Mouse (Mus musculus): ENCODE measurements around the gene Tnxb. TPM values are rescaled to one million over a fixed set of nuclear protein-coding genes. Genes with fewer than 3 reads are reported as not detected.
"Not testable (repeated sequence)": the region's sequence is repeated elsewhere in the genome, so short reads cannot be mapped to it uniquely, and the experiment has no call there.

Tnxb gene
- polyA plus RNA-seq, 1 experiment from 2014 or later, result 0.27 TPM

DNA sequence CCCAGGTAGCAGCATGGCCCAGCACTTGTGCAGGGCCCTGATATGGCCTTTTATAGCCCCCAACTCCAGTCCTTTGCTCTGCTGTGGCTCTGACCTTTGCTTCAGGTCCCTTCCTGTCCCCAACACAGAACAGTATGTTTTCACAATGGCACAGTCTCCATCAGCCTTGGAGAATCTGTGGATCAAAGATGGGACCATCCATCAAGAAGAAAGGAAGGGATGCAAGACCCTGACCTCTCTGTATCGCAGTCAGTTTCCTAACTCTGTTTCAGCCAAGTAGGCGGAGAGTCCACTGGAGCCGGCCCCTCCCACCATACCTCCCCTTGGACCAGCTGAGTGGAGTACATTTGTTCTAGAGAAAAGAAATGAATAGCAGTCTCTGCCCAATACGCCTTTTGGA, 51.9 kb downstream of the Tnxb start:
- H3K4me3 ChIP-seq (ENCODE audit: low read depth, low read length); ATAC-seq (ENCODE audit: low read depth); H3K9ac ChIP-seq (ENCODE audit: low read depth, low read length); H3K4me2 ChIP-seq (ENCODE audit: low read depth, low read length); H3K27ac ChIP-seq (ENCODE audit: low read length); H3K4me1 ChIP-seq (ENCODE audit: control insufficient read depth, low read depth, low read length); H3K27me3 ChIP-seq (ENCODE audit: control insufficient read depth, insufficient read depth, low read depth, low read length); H3K36me3 ChIP-seq (ENCODE audit: control insufficient read depth, insufficient read depth); H3K9me3 ChIP-seq (replicated peaks; ENCODE audit: control insufficient read depth, low read length): not testable (repeated sequence)
- WGBS (ENCODE audit: insufficient replicate concordance), result 72% methylated on average over 2 of the region's 4 CpGs

DNA sequence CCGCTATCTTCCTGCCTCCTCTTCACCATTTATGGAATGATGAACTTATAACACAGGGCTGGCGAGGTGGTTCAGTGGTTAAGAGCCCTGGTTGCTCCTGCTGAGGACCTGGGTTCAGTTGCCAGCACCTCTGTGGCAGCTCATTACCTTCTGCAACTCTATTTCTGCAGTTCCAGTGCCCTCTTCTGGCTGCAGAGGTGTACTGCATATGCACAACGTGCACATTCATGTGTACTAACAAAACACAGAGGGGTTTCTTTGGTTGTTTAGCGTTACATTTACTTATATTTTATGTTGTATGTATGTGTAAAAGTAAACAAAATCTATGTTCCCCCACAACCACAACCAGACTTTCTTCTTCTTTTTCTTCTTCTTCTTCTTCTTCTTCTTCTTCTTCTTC, 52.7 kb downstream of the Tnxb start:
- WGBS (ENCODE audit: insufficient replicate concordance), result 51% methylated on average over 4 of the region's 4 CpGs
- H3K36me3 ChIP-seq (ENCODE audit: control insufficient read depth, insufficient read depth), result no peaks in the 10 kb centered on the region
- no peak overlapping the region for H3K9ac ChIP-seq (ENCODE audit: low read depth, low read length)
- H3K27ac ChIP-seq (ENCODE audit: low read length), result no peak overlapping the region
- peaks cover 3% of the 10 kb centered on the region; the same call in 1 of the 2 replicates for H3K9me3 ChIP-seq (replicated peaks; ENCODE audit: control insufficient read depth, low read length)
- no peaks in the 10 kb centered on the region for H3K4me1 ChIP-seq (ENCODE audit: control insufficient read depth, low read depth, low read length)
- no peak for ATAC-seq (ENCODE audit: low read depth)
- no peaks in the 10 kb centered on the region for H3K27me3 ChIP-seq (ENCODE audit: control insufficient read depth, insufficient read depth, low read depth, low read length)
- H3K4me2 ChIP-seq (ENCODE audit: low read depth, low read length), result no peak overlapping the region
- H3K4me3 ChIP-seq (ENCODE audit: low read depth, low read length), result no peak overlapping the region

DNA sequence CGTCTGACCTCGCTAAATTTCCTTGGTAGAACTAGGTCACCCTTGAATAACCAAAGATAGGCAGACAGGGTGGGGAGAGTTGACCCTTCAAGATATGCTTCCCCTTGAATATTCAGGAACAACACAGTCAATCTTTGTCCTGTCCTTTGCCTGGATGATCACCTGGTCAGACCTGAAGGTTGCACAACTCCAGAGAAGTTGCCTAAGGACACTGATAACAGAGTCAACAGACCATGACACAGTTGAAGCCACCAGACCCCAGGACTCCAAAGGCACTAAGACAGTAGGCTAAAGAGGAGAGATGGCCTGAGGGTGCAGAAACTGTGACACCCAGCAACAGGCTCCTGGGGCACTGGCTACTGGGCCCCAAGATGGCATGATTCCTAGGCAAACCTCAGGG, 57.6 kb downstream of the Tnxb start:
- Histone ChIP-seq H3K27ac (ENCODE audit: low read length) (peak overlapping the region; percentile 64), H3K4me2 (ENCODE audit: low read depth, low read length) (no peak overlapping the region), H3K9me3 (replicated peaks; ENCODE audit: control insufficient read depth, low read length) (peaks cover 2% of the 10 kb centered on the region; the same call in 1 of the 2 replicates), H3K27me3 (ENCODE audit: control insufficient read depth, insufficient read depth, low read depth, low read length) (no peaks in the 10 kb centered on the region), H3K4me3 (ENCODE audit: low read depth, low read length) (no peak overlapping the region), H3K36me3 (ENCODE audit: control insufficient read depth, insufficient read depth) (no peaks in the 10 kb centered on the region), H3K4me1 (ENCODE audit: control insufficient read depth, low read depth, low read length) (no peaks in the 10 kb centered on the region), H3K9ac (ENCODE audit: low read depth, low read length) (no peak overlapping the region)
- WGBS (ENCODE audit: insufficient replicate concordance), result 57% methylated on average over 2 of the region's 2 CpGs
- ATAC-seq (ENCODE audit: low read depth), result peak; percentile 81

DNA sequence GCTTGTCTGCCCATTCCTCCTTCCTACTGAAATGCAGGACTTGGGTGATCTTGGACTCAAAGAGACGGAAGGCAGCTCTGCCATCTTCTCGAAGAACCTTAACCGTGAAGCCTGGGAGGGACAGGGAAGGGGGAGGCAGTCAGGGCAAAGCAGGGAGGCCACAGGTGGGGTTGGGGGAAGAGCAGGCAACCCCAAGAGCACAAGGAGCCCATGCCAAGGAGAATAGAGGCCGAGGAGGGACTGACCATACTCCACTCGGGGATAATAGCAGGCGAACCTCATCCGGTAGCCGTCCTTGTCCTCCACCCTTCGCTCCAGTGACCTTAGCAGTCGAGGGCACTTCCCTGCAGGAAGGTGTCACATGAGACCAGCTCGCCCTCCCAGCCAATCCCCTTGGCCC, 58.8 kb downstream of the Tnxb start:
- H3K9ac ChIP-seq (ENCODE audit: low read depth, low read length); H3K4me2 ChIP-seq (ENCODE audit: low read depth, low read length); H3K9me3 ChIP-seq (replicated peaks; ENCODE audit: control insufficient read depth, low read length); H3K36me3 ChIP-seq (ENCODE audit: control insufficient read depth, insufficient read depth); H3K27me3 ChIP-seq (ENCODE audit: control insufficient read depth, insufficient read depth, low read depth, low read length); ATAC-seq (ENCODE audit: low read depth); H3K4me3 ChIP-seq (ENCODE audit: low read depth, low read length); H3K27ac ChIP-seq (ENCODE audit: low read length); H3K4me1 ChIP-seq (ENCODE audit: control insufficient read depth, low read depth, low read length): not testable (repeated sequence)
- WGBS (ENCODE audit: insufficient replicate concordance), result 67% methylated on average over 11 of the region's 11 CpGs

DNA sequence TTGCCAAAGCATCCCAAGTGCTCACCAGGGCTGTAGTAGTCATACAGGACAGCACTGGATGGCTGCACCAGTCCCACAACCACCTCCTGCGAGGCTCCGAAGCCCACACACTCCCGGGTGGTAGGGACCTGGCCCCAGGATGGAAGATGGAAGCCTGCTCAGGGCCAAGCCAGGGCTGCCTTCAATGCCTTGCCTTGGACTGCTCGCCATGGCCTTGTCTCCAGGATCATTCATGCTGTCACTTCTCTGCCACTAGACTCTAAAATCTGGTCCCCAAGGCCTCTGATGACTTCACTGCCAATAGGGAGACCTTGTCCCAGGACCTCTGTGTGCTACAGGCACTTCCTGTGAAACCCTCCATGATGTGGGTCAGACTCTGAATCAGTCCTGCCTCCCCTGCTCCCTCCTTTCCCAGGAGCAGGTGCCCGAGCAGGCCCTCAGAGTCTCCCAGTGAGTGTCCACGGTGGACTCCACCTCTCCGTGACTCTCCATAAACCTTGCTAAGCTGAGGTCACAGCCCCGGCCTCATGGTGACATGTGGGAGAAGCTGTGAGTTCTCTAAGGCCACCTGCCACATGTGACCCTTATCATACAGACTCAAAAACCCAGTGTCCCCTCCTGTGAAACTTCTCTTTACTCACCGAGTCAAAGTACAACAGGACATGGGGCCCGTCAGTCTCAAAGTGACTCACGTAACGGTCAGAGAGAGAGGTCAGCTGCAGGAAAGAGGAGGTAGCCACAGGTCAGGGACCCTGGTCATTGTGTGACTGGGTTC, 59.6 kb downstream of the Tnxb start:
- not testable (repeated sequence) for H3K4me2 ChIP-seq (ENCODE audit: low read depth, low read length); H3K36me3 ChIP-seq (ENCODE audit: control insufficient read depth, insufficient read depth); H3K4me1 ChIP-seq (ENCODE audit: control insufficient read depth, low read depth, low read length); H3K9ac ChIP-seq (ENCODE audit: low read depth, low read length); H3K27me3 ChIP-seq (ENCODE audit: control insufficient read depth, insufficient read depth, low read depth, low read length); H3K27ac ChIP-seq (ENCODE audit: low read length); H3K9me3 ChIP-seq (replicated peaks; ENCODE audit: control insufficient read depth, low read length); H3K4me3 ChIP-seq (ENCODE audit: low read depth, low read length)
- peak; percentile 40 for ATAC-seq (ENCODE audit: low read depth)
- 64% methylated on average over 11 of the region's 12 CpGs for WGBS (ENCODE audit: insufficient replicate concordance)

DNA sequence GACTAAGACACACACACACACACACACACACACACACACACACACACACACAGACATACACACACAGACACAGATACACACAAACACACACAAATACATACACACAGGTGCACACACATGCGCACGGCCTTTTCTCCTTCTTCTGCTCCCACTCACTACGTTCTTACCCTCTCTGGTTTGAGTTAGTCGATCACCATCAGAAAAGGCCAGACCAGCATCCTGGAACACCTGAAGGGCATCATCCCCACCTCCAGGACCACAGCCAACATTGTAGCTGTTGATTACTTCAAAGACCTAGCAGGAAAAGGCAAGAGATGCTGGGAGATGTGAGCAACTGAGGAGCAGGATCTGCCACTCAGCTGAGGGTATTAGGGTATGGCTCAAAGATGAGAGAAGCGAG, 67.1 kb downstream of the Tnxb start:
- not testable (repeated sequence) for H3K27me3 ChIP-seq (ENCODE audit: control insufficient read depth, insufficient read depth, low read depth, low read length); ATAC-seq (ENCODE audit: low read depth); H3K9ac ChIP-seq (ENCODE audit: low read depth, low read length); H3K4me2 ChIP-seq (ENCODE audit: low read depth, low read length); H3K27ac ChIP-seq (ENCODE audit: low read length); H3K4me3 ChIP-seq (ENCODE audit: low read depth, low read length); H3K4me1 ChIP-seq (ENCODE audit: control insufficient read depth, low read depth, low read length); H3K36me3 ChIP-seq (ENCODE audit: control insufficient read depth, insufficient read depth); H3K9me3 ChIP-seq (replicated peaks; ENCODE audit: control insufficient read depth, low read length)
- 58% methylated on average over 5 of the region's 5 CpGs for WGBS (ENCODE audit: insufficient replicate concordance)

DNA sequence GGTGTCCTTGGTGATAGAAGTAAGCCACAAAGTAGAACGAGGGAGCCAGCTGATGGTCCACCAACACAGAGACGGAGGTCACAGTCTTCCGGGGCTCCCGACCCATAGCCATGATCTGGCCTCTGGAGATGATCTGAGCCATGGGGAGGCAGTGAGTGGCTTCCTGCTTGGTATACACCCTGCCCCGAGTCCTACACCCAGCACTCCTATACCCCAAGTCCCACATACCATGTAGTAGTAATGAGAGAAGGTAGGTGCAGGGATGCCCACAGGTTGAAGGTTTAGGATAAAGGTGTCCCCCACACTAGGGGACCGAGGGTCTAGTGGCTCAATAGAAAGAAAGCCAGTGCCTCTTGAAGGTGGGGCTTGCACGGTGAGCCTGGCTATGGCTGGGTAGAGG, 69.4 kb downstream of the Tnxb start:
- 60% methylated on average over 7 of the region's 7 CpGs for WGBS (ENCODE audit: insufficient replicate concordance)
- not testable (repeated sequence) for H3K36me3 ChIP-seq (ENCODE audit: control insufficient read depth, insufficient read depth)

DNA sequence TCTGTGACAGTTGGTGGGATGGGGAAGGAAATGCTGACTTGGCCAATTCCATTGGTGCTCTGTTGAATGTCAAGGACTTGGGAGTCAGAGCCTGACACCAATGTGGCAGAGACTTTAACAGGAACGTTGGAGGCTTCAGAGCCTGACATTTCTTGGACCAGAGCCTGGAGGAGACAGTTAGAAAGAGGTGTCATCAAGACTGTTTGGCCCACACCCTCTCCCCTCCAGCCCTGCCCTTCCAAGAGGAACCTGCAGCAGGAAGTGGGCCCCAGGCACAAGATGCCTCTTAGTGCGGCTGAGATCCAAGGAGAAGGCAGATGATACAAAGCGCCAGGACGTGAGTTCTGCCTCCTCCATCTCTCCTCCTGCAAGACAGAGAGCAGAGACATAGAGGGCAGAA, 69.9 kb downstream of the Tnxb start:
- no peak overlapping the region for H3K9ac ChIP-seq (ENCODE audit: low read depth, low read length)

More for the DNA sequence above, 69.4 kb downstream of the Tnxb start:
- H3K27me3 ChIP-seq (ENCODE audit: control insufficient read depth, insufficient read depth, low read depth, low read length); H3K9ac ChIP-seq (ENCODE audit: low read depth, low read length); H3K4me2 ChIP-seq (ENCODE audit: low read depth, low read length); H3K4me1 ChIP-seq (ENCODE audit: control insufficient read depth, low read depth, low read length); H3K9me3 ChIP-seq (replicated peaks; ENCODE audit: control insufficient read depth, low read length); H3K27ac ChIP-seq (ENCODE audit: low read length); ATAC-seq (ENCODE audit: low read depth); H3K4me3 ChIP-seq (ENCODE audit: low read depth, low read length): not testable (repeated sequence)

DNA sequence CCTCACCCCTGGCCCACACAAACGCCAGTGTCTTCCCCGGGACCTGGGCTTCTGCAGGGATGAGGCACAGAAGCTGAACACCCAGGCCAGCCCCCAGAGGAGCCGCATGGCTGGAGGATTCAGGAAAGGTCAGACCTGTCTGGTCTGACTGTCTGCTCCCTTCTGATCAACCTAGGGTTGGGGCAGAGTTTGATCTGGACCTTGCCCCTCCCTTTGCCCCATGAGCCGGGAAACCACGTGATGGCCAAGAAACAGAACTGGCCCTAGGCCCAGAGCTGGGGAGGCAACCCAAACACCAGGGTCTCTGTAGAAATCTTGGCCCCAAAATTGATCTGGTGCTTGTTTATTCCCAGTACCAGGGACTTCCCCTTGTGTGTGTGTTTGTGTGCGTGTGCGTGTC, 73.4 kb downstream of the Tnxb start, which contains the start of gene C4b:
Gene C4b, minus strand, starts transcription at position 164 of the 400 bp plus-strand sequence.
- ATAC-seq (ENCODE audit: low read depth), result peak; percentile 80
- H3K4me2 ChIP-seq (ENCODE audit: low read depth, low read length), result no peak within 1 kb of the TSS
- H3K4me3 ChIP-seq (ENCODE audit: low read depth, low read length), result no peak within 1 kb of the TSS
- H3K27ac ChIP-seq (ENCODE audit: low read length), result peak within 1 kb of the TSS; percentile 53; the same call in 1 of the 2 replicates
- no peaks in the 10 kb centered on the region for H3K4me1 ChIP-seq (ENCODE audit: control insufficient read depth, low read depth, low read length)
- no peak within 1 kb of the TSS for H3K9ac ChIP-seq (ENCODE audit: low read depth, low read length)
- no peaks in the 10 kb centered on the region for H3K27me3 ChIP-seq (ENCODE audit: control insufficient read depth, insufficient read depth, low read depth, low read length)
- H3K36me3 ChIP-seq (ENCODE audit: control insufficient read depth, insufficient read depth), result no peaks in the 10 kb centered on the region
- 64% methylated on average over 7 of the region's 7 CpGs for WGBS (ENCODE audit: insufficient replicate concordance)
- no peaks in the 10 kb centered on the region for H3K9me3 ChIP-seq (replicated peaks; ENCODE audit: control insufficient read depth, low read length)

More for the DNA sequence above, 69.9 kb downstream of the Tnxb start:
- no peak for ATAC-seq (ENCODE audit: low read depth)
- Histone ChIP-seq H3K27ac (ENCODE audit: low read length) (no peak overlapping the region), H3K9me3 (replicated peaks; ENCODE audit: control insufficient read depth, low read length) (no peaks in the 10 kb centered on the region), H3K4me2 (ENCODE audit: low read depth, low read length) (no peak overlapping the region), H3K4me3 (ENCODE audit: low read depth, low read length) (no peak overlapping the region), H3K4me1 (ENCODE audit: control insufficient read depth, low read depth, low read length) (no peaks in the 10 kb centered on the region), H3K27me3 (ENCODE audit: control insufficient read depth, insufficient read depth, low read depth, low read length) (no peaks in the 10 kb centered on the region), H3K36me3 (ENCODE audit: control insufficient read depth, insufficient read depth) (no peaks in the 10 kb centered on the region)
- 27% methylated on average over 4 of the region's 4 CpGs for WGBS (ENCODE audit: insufficient replicate concordance)

Measured in liver, embryonic 16.5 days (tissue).